Mouse (Mus musculus) C2C12 (cell line): Measurements from ENCODE around the gene Chac2. TPM values are rescaled to one million over a fixed set of nuclear protein-coding genes. Genes with fewer than 3 reads are reported as not detected.
"Not testable (repeated sequence)": the region's sequence is repeated elsewhere in the genome, so short reads cannot be mapped to it uniquely, and the experiment has no call there.

ENCODE experiments used
- H3K27me3 ChIP-seq: one replicate; pipeline ENCODE4 v1.6.1; 2011; ENCODE audit not compliant: control insufficient read depth, insufficient read depth, insufficient read length
- H3K36me3 ChIP-seq: one replicate; pipeline ENCODE4 v1.6.1; 2011; ENCODE audit not compliant: control insufficient read depth, insufficient read depth
- H3K4me3 ChIP-seq: one replicate; pipeline ENCODE4 v1.5.1; 2011; ENCODE audit warnings: mild to moderate bottlenecking, control low read depth; ENCODE audit not compliant: poor library complexity, insufficient read depth, severe bottlenecking
- H3K79me2 ChIP-seq: one replicate; pipeline ENCODE4 v1.6.1; 2011; ENCODE audit not compliant: control insufficient read depth, insufficient read depth
- H3K79me3 ChIP-seq: one replicate; pipeline ENCODE4 v1.6.1; 2011; ENCODE audit warnings: low read depth, control low read depth
- H3ac ChIP-seq: one replicate; pipeline ENCODE3; 2011; ENCODE audit warnings: low read depth; ENCODE audit not compliant: control insufficient read depth, insufficient read length
- CEBPB ChIP-seq: IDR thresholded peaks from one replicate; pipeline ENCODE4 v1.6.1; 2011; ENCODE audit warnings: low read depth, mild to moderate bottlenecking, control low read depth, moderate library complexity
- CTCF ChIP-seq: IDR thresholded peaks from one replicate; pipeline ENCODE4 v1.5.1; 2011; ENCODE audit not compliant: control insufficient read depth, insufficient read depth, insufficient read length
- FOSL1 ChIP-seq: IDR thresholded peaks from one replicate; pipeline ENCODE4 v1.8.0; 2011; ENCODE audit warnings: mild to moderate bottlenecking, low read length; ENCODE audit not compliant: poor library complexity, insufficient read depth, severe bottlenecking
- MAX ChIP-seq: IDR thresholded peaks from one replicate; pipeline ENCODE4 v1.6.1; 2011; ENCODE audit warnings: mild to moderate bottlenecking, control low read depth
- MYOD1 ChIP-seq: IDR thresholded peaks from one replicate; pipeline ENCODE4 v1.6.1; 2011; ENCODE audit warnings: low read depth; ENCODE audit not compliant: control insufficient read depth, insufficient read length
- MYOG ChIP-seq: IDR thresholded peaks from one replicate; pipeline ENCODE4 v1.6.1; 2011; ENCODE audit not compliant: control insufficient read depth, insufficient read length; ENCODE audit errors: extremely low read depth
- USF1 ChIP-seq: IDR thresholded peaks from one replicate; pipeline ENCODE4 v1.6.1; 2011; ENCODE audit warnings: low read depth, mild to moderate bottlenecking, control low read depth, moderate library complexity
- long read RNA-seq, 2 experiments: library from polyadenylated mRNA; unstranded; transcript quantifications; one replicate each; pipeline ENCODE4 v2.0.0; 2019 to 2020
- polyA plus RNA-seq: library from polyadenylated mRNA; unstranded; fragments of >200 nt; fragmentation: generic; extraction: Trizol; gene quantifications from one replicate; pipeline ENCODE4 v1.2.1, GENCODE M21; 2012; ENCODE audit warnings: missing spikeins

Gene Chac2
- polyA plus RNA-seq: 4.2 TPM
- long read RNA-seq, experiment 1, transcript Chac2-202 (3 exons, 1,315 nt): major isoform, 15 of 21 reads
- long read RNA-seq, experiment 1, partial matches to known transcripts: 1 of 21 reads
- long read RNA-seq, experiment 1, other reads (novel, unspliced or antisense): 2 of 21 reads
- long read RNA-seq, experiment 2, transcript Chac2-202 (3 exons, 1,315 nt): major isoform, 13 of 15 reads
- long read RNA-seq, experiment 2, partial matches to known transcripts: 0 of 15 reads
- long read RNA-seq, experiment 2, other reads (novel, unspliced or antisense): 1 of 15 reads

DNA sequence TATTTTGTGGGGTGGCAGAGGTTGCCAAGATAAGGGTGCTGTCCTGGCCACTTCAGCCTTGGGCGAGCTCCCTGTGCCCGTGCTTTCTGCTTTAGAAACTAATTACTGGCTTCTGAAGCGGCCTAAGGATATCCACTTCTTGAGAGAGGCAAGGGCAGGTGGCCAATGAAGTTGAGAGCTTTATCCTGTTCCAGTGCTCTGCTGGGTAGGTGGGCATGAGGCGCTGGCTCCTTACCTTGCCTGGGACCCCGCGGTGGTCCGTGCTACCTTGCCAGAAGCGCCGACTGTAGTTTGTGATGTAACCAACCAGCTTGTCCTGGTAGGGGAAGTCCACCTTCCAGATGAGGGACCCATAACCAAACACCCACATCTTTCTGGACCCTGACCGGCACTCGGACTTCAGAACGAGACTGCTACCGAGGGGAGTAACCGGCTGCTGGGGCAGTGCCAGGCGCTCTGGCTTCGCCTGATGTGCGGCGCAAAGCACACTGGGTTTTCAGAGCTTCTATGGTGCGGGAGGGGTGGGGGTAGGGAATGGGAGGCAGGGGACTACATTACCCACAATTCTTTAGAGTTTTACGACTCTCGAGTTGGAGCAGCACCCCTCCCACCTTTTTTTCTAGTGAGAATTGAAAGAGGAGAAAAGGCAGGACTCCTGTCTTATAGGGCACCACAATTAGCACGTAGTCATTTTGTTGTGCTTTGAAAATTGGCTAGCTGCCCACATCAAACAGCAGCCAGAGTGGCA is at the start of gene Chac2:
TSS of gene Chac2 (minus strand) at position 474 of the 748 bp plus-strand sequence.
- Histone ChIP-seq H3ac (peak within 1 kb of the TSS; percentile 74), H3K4me3 (peak within 1 kb of the TSS; percentile 57), H3K79me3 (peaks cover 15% of the 10 kb centered on the region), H3K36me3 (peaks cover 6% of the 10 kb centered on the region), H3K27me3 (no peaks in the 10 kb centered on the region), H3K79me2 (peaks cover 33% of the 10 kb centered on the region)
- no peak for TF ChIP-seq CEBPB
- TF ChIP-seq MYOG: no peak
- TF ChIP-seq MAX: no peak
- no peak for TF ChIP-seq FOSL1
- TF ChIP-seq MYOD1: no peak
- no peak for TF ChIP-seq CTCF
- TF ChIP-seq USF1: no peak

DNA sequence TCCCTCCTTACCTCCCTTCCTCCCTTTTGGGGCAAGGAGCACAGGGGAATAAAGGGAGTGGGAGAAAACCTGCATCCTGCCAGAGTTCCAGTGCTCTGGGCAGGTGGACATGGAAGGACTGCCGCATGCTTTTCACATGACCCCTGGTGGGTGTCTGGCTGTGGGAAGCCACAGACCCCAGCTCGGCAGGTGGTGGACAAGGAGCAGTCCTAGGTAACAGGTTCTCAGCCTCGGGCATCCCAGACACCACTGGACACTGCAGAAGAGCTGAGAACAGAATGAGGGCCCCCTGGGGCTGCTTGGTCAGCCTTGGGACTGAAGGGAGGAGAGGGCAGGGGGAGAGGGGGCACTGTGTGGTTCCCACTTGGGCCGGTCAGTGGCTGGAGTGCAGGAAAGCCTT is 48.8 kb upstream of the Chac2 start:
- Histone ChIP-seq H3K4me3 (no peak overlapping the region), H3ac (no peak overlapping the region), H3K36me3 (no peaks in the 10 kb centered on the region), H3K79me2 (no peaks in the 10 kb centered on the region), H3K27me3 (no peaks in the 10 kb centered on the region), H3K79me3 (no peaks in the 10 kb centered on the region)
- TF ChIP-seq USF1: no peak
- no peak for TF ChIP-seq MAX

DNA sequence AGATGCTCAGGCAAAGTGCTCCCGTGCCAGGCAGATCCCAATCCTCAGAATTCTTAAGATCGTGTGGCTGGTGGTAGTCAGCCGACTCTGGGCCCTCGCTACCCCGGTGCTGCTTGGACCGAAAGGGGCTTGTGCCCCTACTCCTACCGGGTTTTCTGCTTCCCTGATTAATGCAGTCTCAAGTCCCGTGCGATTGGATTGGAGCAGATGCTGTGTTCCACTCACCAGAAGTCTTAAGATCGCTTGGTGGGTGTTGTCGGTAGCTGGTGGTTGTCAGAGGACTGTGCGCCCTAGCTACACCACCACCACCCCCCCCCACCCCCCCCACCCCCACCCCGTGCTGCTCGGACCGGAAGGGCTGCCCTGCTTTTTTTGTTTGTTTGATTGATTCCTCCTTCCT is 31.3 kb upstream of the Chac2 start:
- not testable (repeated sequence) for H3K4me3 ChIP-seq, H3K79me2 ChIP-seq, H3ac ChIP-seq, H3K27me3 ChIP-seq, H3K36me3 ChIP-seq, H3K79me3 ChIP-seq

- H3K4me3 ChIP-seq, H3K79me3 ChIP-seq, H3K27me3 ChIP-seq, H3K79me2 ChIP-seq, H3ac ChIP-seq, H3K36me3 ChIP-seq: not testable (repeated sequence)
Observed at GRCm38 (mm10) chr11:31009668-31010067, 23.5 kb upstream of the Chac2 start.

DNA sequence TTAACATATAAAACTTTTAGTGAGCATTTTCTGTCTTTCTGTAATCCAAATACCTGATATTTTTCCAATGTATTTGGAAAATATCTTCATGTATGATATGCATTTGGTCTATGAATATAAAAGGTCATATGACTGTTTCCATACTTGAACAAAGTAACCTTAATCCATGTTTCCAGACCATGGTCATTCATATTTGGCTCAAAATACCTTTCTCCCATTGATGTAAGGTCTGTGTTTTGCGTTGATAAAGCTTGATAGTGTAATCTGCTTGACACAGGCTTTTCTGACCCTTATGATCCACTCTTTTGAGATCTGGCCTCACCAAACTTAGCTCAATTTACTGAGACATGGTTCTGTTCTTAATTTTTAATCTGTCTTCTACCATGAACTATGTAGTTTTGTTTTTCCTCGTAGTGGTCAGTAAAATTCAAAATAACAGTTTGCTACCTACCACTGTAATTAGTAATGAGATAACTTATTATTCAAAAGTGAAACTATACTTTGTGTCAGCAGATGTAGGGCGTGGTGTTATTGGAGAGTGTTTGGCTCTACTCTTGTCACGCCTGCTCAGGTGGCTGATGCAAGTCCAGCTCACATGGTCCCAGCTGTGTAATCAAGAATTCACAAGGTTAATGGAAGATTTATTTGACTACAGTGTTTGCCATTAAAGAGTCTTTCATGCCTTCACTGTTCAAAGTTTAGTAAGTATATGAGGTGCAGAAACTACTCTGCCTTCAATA is 15.2 kb upstream of the Chac2 start:
- Histone ChIP-seq H3K79me3 (no peaks in the 10 kb centered on the region), H3K79me2 (no peaks in the 10 kb centered on the region), H3ac (no peak overlapping the region), H3K27me3 (no peaks in the 10 kb centered on the region), H3K4me3 (no peak overlapping the region), H3K36me3 (no peaks in the 10 kb centered on the region)
- TF ChIP-seq CEBPB (no peak), MYOD1 (no peak), MYOG (no peak), CTCF (no peak), FOSL1 (no peak)

- TF ChIP-seq MYOG: no peak
- TF ChIP-seq USF1: no peak
- no peak for TF ChIP-seq FOSL1
- no peak for TF ChIP-seq CEBPB
- TF ChIP-seq CTCF: no peak
- TF ChIP-seq MAX: no peak
- no peak for TF ChIP-seq MYOD1
- H3K79me3 ChIP-seq: no peaks in the 10 kb centered on the region
- no peak overlapping the region for H3K4me3 ChIP-seq
Observed at GRCm38 (mm10) chr11:31000028-31000427, 13.9 kb upstream of the Chac2 start.

More at GRCm38 (mm10) chr11:31000028-31000427, 13.9 kb upstream of the Chac2 start:
- Histone ChIP-seq H3ac (no peak overlapping the region), H3K36me3 (no peaks in the 10 kb centered on the region), H3K27me3 (no peaks in the 10 kb centered on the region), H3K79me2 (no peaks in the 10 kb centered on the region)
